Mouse (Mus musculus) heart, adult 2 months (tissue): ENCODE data around the gene Gm20431.

Experiments
- CTCF ChIP-seq: fragments of 200-600 bp; IDR thresholded peaks from 2 replicates; pipeline ENCODE4 v1.8.1; 2022; ENCODE audit warnings: antibody characterized with exemption, mild to moderate bottlenecking, moderate library complexity
- EP300 ChIP-seq: fragments of 200-500 bp; IDR thresholded peaks from 2 replicates; pipeline ENCODE4 v1.6.1; 2011; ENCODE audit warnings: low read depth, low read length, control low read depth; ENCODE audit not compliant: insufficient read depth
- POLR2A ChIP-seq: fragments of 200-500 bp; IDR thresholded peaks from 2 replicates; pipeline ENCODE4 v1.6.1; 2011; ENCODE audit warnings: mild to moderate bottlenecking, low read depth, low read length, control low read depth; ENCODE audit not compliant: insufficient read depth

- TF ChIP-seq POLR2A = no peak
- TF ChIP-seq EP300 = no peak
- no peak for TF ChIP-seq CTCF
Measured at GRCm38 (mm10) chr2:167625670-167626069, 35.6 kb downstream of the Gm20431 start.
